ENCODE assay signal across 8 mouse cellular contexts in genomic region chr19:34526941-34527682, GRCm38 (mm10). TPM values are rescaled to one million over a fixed set of nuclear protein-coding genes. Genes with fewer than 3 reads are reported as not detected.
DNase-seq lines count a peak whose midpoint lies in the region; ATAC-seq lines count a peak whose summit lies in the region.

Gene Lipa (minus strand): TSS chr19:34527474.

- peak within 1 kb of the TSS; percentile 71 for H3K4me3 ChIP-seq in brown adipose tissue, adult 24 weeks (ENCODE audit: insufficient read depth, low read depth, low read length)
- H3K4me3 ChIP-seq in heart, embryonic 13.5 days = peak within 1 kb of the TSS; percentile 80
- H3K4me3 ChIP-seq in liver, embryonic 12.5 days = peak within 1 kb of the TSS; percentile 73
- H3K4me3 ChIP-seq in stomach, embryonic 15.5 days (replicated peaks) = peak within 1 kb of the TSS; percentile 68

- ATAC-seq in heart, embryonic 13.5 days (ENCODE audit: extremely low read depth, insufficient number of reproducible peaks, low FRiP score, low TSS enrichment) = peak; percentile 100
- ATAC-seq in liver, embryonic 12.5 days = peak; percentile 100
- ATAC-seq in stomach, embryonic 15.5 days (ENCODE audit: insufficient read depth, low FRiP score, low read depth) = peak; percentile 100

- H3K9ac ChIP-seq in heart, embryonic 13.5 days = peak within 1 kb of the TSS; percentile 89
- H3K9ac ChIP-seq in liver, embryonic 12.5 days = peak within 1 kb of the TSS; percentile 75
- peak within 1 kb of the TSS; percentile 37; the same call in 1 of the 2 replicates for H3K9ac ChIP-seq in stomach, embryonic 15.5 days

- WGBS in heart, embryonic 13.5 days = under 1% methylated on average over 29 of the region's 29 CpGs
- WGBS in liver, embryonic 12.5 days (ENCODE audit: insufficient replicate concordance) = under 1% methylated on average over 29 of the region's 29 CpGs
- 0% methylated on average over 29 of the region's 29 CpGs for WGBS in stomach, embryonic 15.5 days

- H3K27ac ChIP-seq in brown adipose tissue, adult 24 weeks (replicated peaks; ENCODE audit: low read depth, low read length) = peak within 1 kb of the TSS; percentile 58
- H3K27ac ChIP-seq in heart, embryonic 13.5 days (replicated peaks) = peak within 1 kb of the TSS; percentile 78
- H3K27ac ChIP-seq in liver, embryonic 12.5 days = peak within 1 kb of the TSS; percentile 77
- H3K27ac ChIP-seq in stomach, embryonic 15.5 days = peak within 1 kb of the TSS; percentile 49; the same call in 1 of the 2 replicates

- H3K4me1 ChIP-seq in brown adipose tissue, adult 24 weeks (ENCODE audit: control insufficient read depth, insufficient read depth, insufficient read length, low read length) = peaks cover 5% of the 10 kb centered on the region; the same call in 1 of the 2 replicates
- H3K4me1 ChIP-seq in heart, embryonic 13.5 days = peaks cover 28% of the 10 kb centered on the region
- peaks cover 20% of the 10 kb centered on the region for H3K4me1 ChIP-seq in liver, embryonic 12.5 days
- H3K4me1 ChIP-seq in stomach, embryonic 15.5 days = peaks cover 7% of the 10 kb centered on the region; the same call in 1 of the 2 replicates

- peak within 1 kb of the TSS; percentile 88 for H3K4me2 ChIP-seq in heart, embryonic 13.5 days
- H3K4me2 ChIP-seq in liver, embryonic 12.5 days = peak within 1 kb of the TSS; percentile 98
- H3K4me2 ChIP-seq in stomach, embryonic 15.5 days = peak within 1 kb of the TSS; percentile 75

- H3K9me3 ChIP-seq in heart, embryonic 13.5 days = no peaks in the 10 kb centered on the region
- no peaks in the 10 kb centered on the region for H3K9me3 ChIP-seq in liver, embryonic 12.5 days (replicated peaks)
- H3K9me3 ChIP-seq in stomach, embryonic 15.5 days = no peaks in the 10 kb centered on the region

- no peaks in the 10 kb centered on the region for H3K27me3 ChIP-seq in heart, embryonic 13.5 days (replicated peaks)
- no peaks in the 10 kb centered on the region for H3K27me3 ChIP-seq in liver, embryonic 12.5 days (replicated peaks)
- H3K27me3 ChIP-seq in stomach, embryonic 15.5 days (replicated peaks) = no peaks in the 10 kb centered on the region

- peaks cover 4% of the 10 kb centered on the region; the same call in 1 of the 2 replicates for H3K36me3 ChIP-seq in heart, embryonic 13.5 days
- no peaks in the 10 kb centered on the region for H3K36me3 ChIP-seq in liver, embryonic 12.5 days
- H3K36me3 ChIP-seq in stomach, embryonic 15.5 days = no peaks in the 10 kb centered on the region

- peak; percentile 90 for DNase-seq in CD4-positive helper T cell, adult 2 months (ENCODE audit: low read depth, low spot score)
- peak; percentile 47 for DNase-seq in fat pad, adult 2 months (ENCODE audit: extremely low read depth, low read depth, low spot score)
- DNase-seq in kidney, postnatal 10 days = peak; percentile 97
- DNase-seq in natural killer cell, adult 2 months (ENCODE audit: low spot score in 2 of 2) = peak; percentile 87 to 88

RNA-seq across cellular contexts. Expression of gene Lipa, which starts in this region (rescaled TPM):
- 84.3 and 109 TPM in 2 replicates for polyA plus RNA-seq in brown adipose tissue, adult 24 weeks (2012; ENCODE audit: insufficient read depth, insufficient read length, missing spikeins)
- polyA plus RNA-seq in heart, embryonic 13.5 days (2015; fragmentation: Nextera tagmentation; extraction: Ambion mirVana) = 31.1 and 33.9 TPM in 2 replicates
- polyA plus RNA-seq in liver, embryonic 12.5 days (2016; fragmentation: Nextera tagmentation; extraction: Ambion mirVana) = 33.4 and 35.0 TPM in 2 replicates
- 29.8 and 32.5 TPM in 2 replicates for polyA plus RNA-seq in stomach, embryonic 15.5 days (2015; fragmentation: Nextera tagmentation; extraction: Ambion mirVana)

Comparison
In these comparisons a context has a peak if more than half of its experiments do, and no peak if none do; other contexts are left out.
1. Peak in every context shown above with its lines: DNase-seq, ATAC-seq, H3K4me3 ChIP-seq and H3K27ac ChIP-seq.
2. DNase-seq: peak in every context shown above with its lines; median percentile 97 in kidney, postnatal 10 days; 90 in CD4-positive helper T cell, adult 2 months; 88 in natural killer cell, adult 2 months; 47 in fat pad, adult 2 months.
3. H3K9ac ChIP-seq: peak in every context shown above with its lines; median percentile 89 in heart, embryonic 13.5 days; 75 in liver, embryonic 12.5 days; 37 in stomach, embryonic 15.5 days.